Mouse (Mus musculus) cortical plate, adult 2 months (tissue): ENCODE results near the gene Mmp14.

Experiments
- CTCF ChIP-seq: fragments of 200-500 bp; IDR thresholded peaks from 2 replicates; pipeline ENCODE4 v1.5.1; 2011; ENCODE audit warnings: mild to moderate bottlenecking, control low read depth, low read length; ENCODE audit not compliant: insufficient read depth; ENCODE audit errors: extremely low read depth
- POLR2A ChIP-seq: fragments of 200-500 bp; IDR thresholded peaks from 2 replicates; pipeline ENCODE4 v1.6.1; 2011; ENCODE audit warnings: mild to moderate bottlenecking, low read length, control low read depth; ENCODE audit not compliant: insufficient read depth; ENCODE audit errors: extremely low read depth

GRCm38 (mm10) chr14:54457907-54458569, 26.6 kb downstream of the Mmp14 start:
- TF ChIP-seq CTCF (no peak), POLR2A (no peak)
